Mouse (Mus musculus): ENCODE measurements around the gene Arl15.

DNA sequence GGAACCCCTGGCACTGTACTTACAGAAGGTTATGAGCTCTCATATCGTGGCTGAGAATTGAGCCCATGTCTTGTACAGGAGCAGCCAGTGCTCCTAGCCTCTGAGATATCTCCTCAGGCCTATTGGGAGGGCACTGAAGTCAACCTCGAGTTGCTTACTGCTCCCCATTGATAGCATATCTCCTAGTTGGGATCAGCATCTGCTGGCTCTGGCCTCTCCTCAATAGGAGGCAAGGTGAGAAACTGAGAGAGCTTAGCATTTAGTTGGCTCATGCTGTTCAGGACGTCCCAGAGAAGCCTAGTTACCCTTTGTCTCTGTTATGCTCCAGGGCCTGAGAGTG lies 49.0 kb downstream of the Arl15 start:
- no peak for TF ChIP-seq POLR2A (IDR thresholded peaks at IDR 0.05; ENCODE audit: low read depth, low read length)
- TF ChIP-seq CTCF (IDR thresholded peaks at IDR 0.05; ENCODE audit: extremely low read depth, insufficient read depth, insufficient read length, insufficient replicate concordance), result no peak
